Mouse (Mus musculus): ENCODE data around the gene Esp6.
"Not testable (repeated sequence)": the region's sequence is repeated elsewhere in the genome, so short reads cannot be mapped to it uniquely, and the experiment has no call there.

The Esp6 gene

GRCm38 (mm10) chr17:40561207-40561606 lies at the start of gene Esp6:
TSS of gene Esp6 (plus strand) at chr17:40561507.
- no peak for DNase-seq (ENCODE audit: low read depth, low spot score)

- DNase-seq (ENCODE audit: low read depth, low spot score) = no peak
Observed at GRCm38 (mm10) chr17:40519818-40520217, 41.5 kb upstream of the Esp6 start, which contains the start of gene Esp8. TSS of gene Esp8 (plus strand) at chr17:40520022.

- no peak for DNase-seq (ENCODE audit: low read depth, low spot score)
Observed at GRCm38 (mm10) chr17:40529813-40530212, 31.5 kb upstream of the Esp6 start.

- DNase-seq (ENCODE audit: low read depth, low spot score) = no peak
Observed at GRCm38 (mm10) chr17:40531147-40531546, 30.2 kb upstream of the Esp6 start.

GRCm38 (mm10) chr17:40547005-40547404 lies 14.3 kb upstream of the Esp6 start:
- not testable (repeated sequence) for DNase-seq (ENCODE audit: low read depth, low spot score)

GRCm38 (mm10) chr17:40553470-40553869 lies 7.8 kb upstream of the Esp6 start:
- DNase-seq (ENCODE audit: low read depth, low spot score) = no peak

GRCm38 (mm10) chr17:40583906-40584305 lies 22.6 kb downstream of the Esp6 start:
- DNase-seq (ENCODE audit: low read depth, low spot score) = not testable (repeated sequence)

- no peak for DNase-seq (ENCODE audit: low read depth, low spot score)
Observed at GRCm38 (mm10) chr17:40591297-40591696, 30.0 kb downstream of the Esp6 start.

- no peak for DNase-seq (ENCODE audit: low read depth, low spot score)
Observed at GRCm38 (mm10) chr17:40598294-40598693, 37.0 kb downstream of the Esp6 start, which contains the start of gene Esp4. TSS of gene Esp4 (plus strand) at chr17:40598594.
